Mouse (Mus musculus) embryonic facial prominence, embryonic 11.5 days (tissue): Measurements from ENCODE around the gene Ccdc184. TPM values are rescaled to one million over a fixed set of nuclear protein-coding genes. Genes with fewer than 3 reads are reported as not detected.

Experiments
- ATAC-seq: fragments of 200-750 bp; cut with Nextera tagmentation; replicated peaks from 2 replicates; pipeline ENCODE4 v1.8.0; 2017; ENCODE audit warnings: low read depth; ENCODE audit not compliant: insufficient number of reproducible peaks, low FRiP score, low TSS enrichment
- DNase-seq: peaks from one replicate; pipeline ENCODE4 v3.0.0-alpha.2; 2015; ENCODE audit warnings: low spot score
- H3K27ac ChIP-seq: fragments of 300-500 bp; sonication (generic); replicated peaks from 2 replicates; pipeline ENCODE4 v1.5.1; 2014; ENCODE audit warnings: mild to moderate bottlenecking, low read depth, low read length, control low read depth
- H3K27me3 ChIP-seq: fragments of 300-500 bp; sonication (generic); 2 replicates; pipeline ENCODE4 v1.6.1; 2014; ENCODE audit warnings: mild to moderate bottlenecking, low read length, moderate library complexity, mixed read lengths; ENCODE audit not compliant: control insufficient read depth, insufficient read depth
- H3K36me3 ChIP-seq: fragments of 300-500 bp; sonication (generic); replicated peaks from 2 replicates; pipeline ENCODE4 v1.6.1; 2014; ENCODE audit warnings: low read depth, mild to moderate bottlenecking, low read length, moderate library complexity, mixed read lengths; ENCODE audit not compliant: control insufficient read depth, insufficient read depth
- H3K4me1 ChIP-seq: fragments of 300-500 bp; sonication (generic); 2 replicates; pipeline ENCODE4 v1.6.1; 2014; ENCODE audit warnings: low read length, mixed read lengths; ENCODE audit not compliant: control insufficient read depth, insufficient read depth
- H3K4me2 ChIP-seq: fragments of 300-500 bp; sonication (generic); 2 replicates; pipeline ENCODE4 v1.6.1; 2014; ENCODE audit warnings: low read depth, mild to moderate bottlenecking, control low read depth, low read length, moderate library complexity
- H3K4me3 ChIP-seq: fragments of 300-500 bp; sonication (generic); 2 replicates; pipeline ENCODE4 v1.5.1; 2014; ENCODE audit warnings: low read depth, low read length, control low read depth
- H3K9ac ChIP-seq: fragments of 300-500 bp; sonication (generic); replicated peaks from 2 replicates; pipeline ENCODE4 v1.6.1; 2014; ENCODE audit warnings: mild to moderate bottlenecking, control low read depth, low read length
- H3K9me3 ChIP-seq: fragments of 300-500 bp; sonication (generic); replicated peaks from 2 replicates; pipeline ENCODE4 v1.6.1; 2016; ENCODE audit warnings: mild to moderate bottlenecking, low read length, inconsistent platforms, mixed read lengths; ENCODE audit not compliant: control insufficient read depth
- WGBS: fragments of 180-500 bp; shearing (Covaris S2); extraction: QIAGEN DNeasy Blood & Tissue Kit; methylation state at CpG from one replicate; pipeline ENCODE4 v1.1.7; 2014; 5-methylcytosine and 5-hydroxymethylcytosine counted together
- polyA plus RNA-seq: library from polyadenylated mRNA; unstranded; fragments of >200 nt; fragmentation: Nextera tagmentation; extraction: Ambion mirVana; gene quantifications from 2 replicates; pipeline ENCODE4 v1.2.1, GENCODE M21; 2014

Ccdc184 gene
- polyA plus RNA-seq, 1 experiment from 2014 or later = 2.5 TPM

- ATAC-seq (no peak), DNase-seq (no peak)
- Histone ChIP-seq H3K9me3 (no peaks in the 10 kb centered on the region), H3K27me3 (no peaks in the 10 kb centered on the region), H3K9ac (no peak overlapping the region), H3K36me3 (no peaks in the 10 kb centered on the region), H3K4me2 (no peak overlapping the region), H3K4me1 (no peaks in the 10 kb centered on the region), H3K4me3 (no peak overlapping the region), H3K27ac (no peak overlapping the region)
- 79% methylated on average over 3 of the region's 3 CpGs for WGBS
Measured at GRCm38 (mm10) chr15:98148356-98148755, 18.6 kb upstream of the Ccdc184 start.

- Histone ChIP-seq H3K36me3 (no peaks in the 10 kb centered on the region), H3K27ac (no peak overlapping the region), H3K9me3 (no peaks in the 10 kb centered on the region), H3K9ac (no peak overlapping the region), H3K4me3 (no peak overlapping the region), H3K4me1 (no peaks in the 10 kb centered on the region), H3K4me2 (no peak overlapping the region), H3K27me3 (no peaks in the 10 kb centered on the region)
- DNase-seq (no peak), ATAC-seq (no peak)
- 70% methylated on average over 10 of the region's 10 CpGs for WGBS
Measured at GRCm38 (mm10) chr15:98149166-98149602, 17.8 kb upstream of the Ccdc184 start.

GRCm38 (mm10) chr15:98152916-98153315, 14.0 kb upstream of the Ccdc184 start:
- Histone ChIP-seq H3K4me1 (no peaks in the 10 kb centered on the region), H3K9me3 (no peaks in the 10 kb centered on the region), H3K27ac (no peak overlapping the region), H3K4me2 (no peak overlapping the region), H3K27me3 (no peaks in the 10 kb centered on the region), H3K36me3 (no peaks in the 10 kb centered on the region), H3K4me3 (no peak overlapping the region), H3K9ac (no peak overlapping the region)
- no peak for ATAC-seq
- DNase-seq = no peak
- 56% methylated on average over 7 of the region's 7 CpGs for WGBS

- no peak overlapping the region for H3K27ac ChIP-seq
- DNase-seq = peak; percentile 81
- WGBS = 30% methylated on average over 3 of the region's 3 CpGs
- H3K9me3 ChIP-seq = no peaks in the 10 kb centered on the region
- H3K4me2 ChIP-seq = no peak overlapping the region
- no peak overlapping the region for H3K4me3 ChIP-seq
- H3K4me1 ChIP-seq = no peaks in the 10 kb centered on the region
- H3K27me3 ChIP-seq = no peaks in the 10 kb centered on the region
- no peak for ATAC-seq
- no peaks in the 10 kb centered on the region for H3K36me3 ChIP-seq
- no peak overlapping the region for H3K9ac ChIP-seq
Measured at GRCm38 (mm10) chr15:98153625-98154024, 13.3 kb upstream of the Ccdc184 start.

GRCm38 (mm10) chr15:98154146-98154545, 12.8 kb upstream of the Ccdc184 start:
- H3K4me3 ChIP-seq = no peak overlapping the region
- no peaks in the 10 kb centered on the region for H3K4me1 ChIP-seq
- no peak overlapping the region for H3K9ac ChIP-seq
- no peaks in the 10 kb centered on the region for H3K9me3 ChIP-seq
- no peaks in the 10 kb centered on the region for H3K36me3 ChIP-seq
- no peak for ATAC-seq
- no peak overlapping the region for H3K4me2 ChIP-seq
- 59% methylated on average over 4 of the region's 4 CpGs for WGBS
- no peaks in the 10 kb centered on the region for H3K27me3 ChIP-seq
- no peak overlapping the region for H3K27ac ChIP-seq
- DNase-seq = no peak

GRCm38 (mm10) chr15:98154631-98155030, 12.3 kb upstream of the Ccdc184 start:
- ATAC-seq (no peak), DNase-seq (no peak)
- Histone ChIP-seq H3K4me2 (no peak overlapping the region), H3K9me3 (no peaks in the 10 kb centered on the region), H3K36me3 (no peaks in the 10 kb centered on the region), H3K9ac (no peak overlapping the region), H3K4me3 (no peak overlapping the region), H3K27ac (no peak overlapping the region), H3K4me1 (no peaks in the 10 kb centered on the region), H3K27me3 (no peaks in the 10 kb centered on the region)
- WGBS = 88% methylated on average over 3 of the region's 3 CpGs

GRCm38 (mm10) chr15:98155272-98155671, 11.7 kb upstream of the Ccdc184 start:
- H3K36me3 ChIP-seq = no peaks in the 10 kb centered on the region
- no peak overlapping the region for H3K4me3 ChIP-seq
- H3K27ac ChIP-seq = no peak overlapping the region
- no peaks in the 10 kb centered on the region for H3K9me3 ChIP-seq
- ATAC-seq = no peak
- H3K27me3 ChIP-seq = no peaks in the 10 kb centered on the region
- no peaks in the 10 kb centered on the region for H3K4me1 ChIP-seq
- no peak overlapping the region for H3K9ac ChIP-seq
- DNase-seq = no peak
- WGBS = 89% methylated on average over 5 of the region's 5 CpGs
- H3K4me2 ChIP-seq = no peak overlapping the region

- Histone ChIP-seq H3K27me3 (no peaks in the 10 kb centered on the region), H3K27ac (no peak overlapping the region)
- 63% methylated on average over 4 of the region's 4 CpGs for WGBS
Measured at GRCm38 (mm10) chr15:98155944-98156343, 11.0 kb upstream of the Ccdc184 start.

More at GRCm38 (mm10) chr15:98155944-98156343, 11.0 kb upstream of the Ccdc184 start:
- no peaks in the 10 kb centered on the region for H3K36me3 ChIP-seq
- no peak for DNase-seq
- ATAC-seq = no peak
- H3K4me3 ChIP-seq = no peak overlapping the region
- no peak overlapping the region for H3K4me2 ChIP-seq
- no peaks in the 10 kb centered on the region for H3K4me1 ChIP-seq
- no peak overlapping the region for H3K9ac ChIP-seq
- no peaks in the 10 kb centered on the region for H3K9me3 ChIP-seq
